Mouse (Mus musculus): ENCODE data around the gene Cox4i1. TPM values are rescaled to one million over a fixed set of nuclear protein-coding genes. Genes with fewer than 3 reads are reported as not detected.

Gene Cox4i1
- polyA plus RNA-seq, 1 experiment: 1,270 TPM

DNA sequence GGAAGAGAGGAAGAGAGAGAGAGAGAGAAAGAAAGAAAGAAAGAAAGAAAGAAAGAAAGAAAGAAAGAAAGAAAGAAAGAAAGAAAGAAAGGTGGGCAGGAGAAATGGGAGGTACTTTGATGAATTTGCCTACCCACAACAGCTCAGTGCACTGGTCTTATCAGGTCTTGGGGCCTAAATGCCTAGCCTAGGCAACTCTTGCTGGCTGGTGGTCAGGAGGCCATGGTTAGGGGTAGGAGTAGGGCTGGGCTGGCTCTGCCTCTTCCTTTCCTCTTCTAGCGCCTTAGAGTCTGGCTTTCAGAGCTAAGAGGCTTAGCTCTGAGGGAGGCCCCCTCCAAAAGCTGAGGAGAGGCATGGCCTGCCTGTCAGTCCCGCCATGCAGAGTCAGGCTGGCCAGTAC is 44.4 kb upstream of the Cox4i1 start:
- Histone ChIP-seq H3K79me3 (ENCODE audit: low read depth) (no peaks in the 10 kb centered on the region), H3K36me3 (ENCODE audit: control insufficient read depth, insufficient read depth) (no peaks in the 10 kb centered on the region), H3K79me2 (ENCODE audit: control insufficient read depth, insufficient read depth) (no peaks in the 10 kb centered on the region), H3K27me3 (ENCODE audit: control insufficient read depth, insufficient read depth, insufficient read length) (no peaks in the 10 kb centered on the region), H3ac (ENCODE audit: control insufficient read depth, insufficient read length, low read depth) (no peak overlapping the region), H3K4me3 (ENCODE audit: insufficient read depth, poor library complexity, severe bottlenecking) (no peak overlapping the region)
- TF ChIP-seq CEBPB (IDR thresholded peaks at IDR 0.05; ENCODE audit: low read depth): no peak

DNA sequence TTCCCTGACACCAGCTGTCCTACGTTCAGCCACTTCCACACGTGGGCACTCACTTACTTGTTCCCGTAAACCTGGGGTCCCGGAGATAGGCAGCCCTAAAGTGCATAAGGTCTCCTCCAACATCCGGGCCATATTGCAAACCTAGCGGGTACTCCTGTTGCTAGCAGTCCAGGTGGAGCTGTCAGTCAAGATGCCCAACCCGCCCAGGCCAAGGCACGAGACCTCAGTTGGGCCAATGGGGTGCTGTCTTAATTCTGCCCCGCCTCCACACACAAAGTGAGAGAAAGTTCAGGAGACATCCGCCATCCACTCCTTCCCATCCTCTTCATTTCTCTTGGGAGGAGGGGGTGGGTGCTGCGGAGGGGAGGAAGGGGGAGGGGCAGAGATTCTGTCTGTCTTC is 41.6 kb upstream of the Cox4i1 start:
- H3K79me3 ChIP-seq (ENCODE audit: low read depth): no peaks in the 10 kb centered on the region
- no peaks in the 10 kb centered on the region for H3K79me2 ChIP-seq (ENCODE audit: control insufficient read depth, insufficient read depth)
- no peak for TF ChIP-seq CTCF (IDR thresholded peaks at IDR 0.05; ENCODE audit: control insufficient read depth, insufficient read depth, insufficient read length)
- TF ChIP-seq CEBPB (IDR thresholded peaks at IDR 0.05; ENCODE audit: low read depth): no peak
- TF ChIP-seq MAX (IDR thresholded peaks at IDR 0.05): no peak
- no peak for TF ChIP-seq MYOD1 (IDR thresholded peaks at IDR 0.05; ENCODE audit: control insufficient read depth, insufficient read length, low read depth)
- no peak for TF ChIP-seq USF1 (IDR thresholded peaks at IDR 0.05; ENCODE audit: low read depth)
- no peak for TF ChIP-seq MYOG (IDR thresholded peaks at IDR 0.05; ENCODE audit: control insufficient read depth, extremely low read depth, insufficient read length)
- no peak for TF ChIP-seq FOSL1 (IDR thresholded peaks at IDR 0.05; ENCODE audit: insufficient read depth, low read length, poor library complexity, severe bottlenecking)
- H3ac ChIP-seq (ENCODE audit: control insufficient read depth, insufficient read length, low read depth): no peak overlapping the region
- no peaks in the 10 kb centered on the region for H3K27me3 ChIP-seq (ENCODE audit: control insufficient read depth, insufficient read depth, insufficient read length)
- no peaks in the 10 kb centered on the region for H3K36me3 ChIP-seq (ENCODE audit: control insufficient read depth, insufficient read depth)
- no peak overlapping the region for H3K4me3 ChIP-seq (ENCODE audit: insufficient read depth, poor library complexity, severe bottlenecking)

GRCm38 (mm10) chr8:120627298-120627697 is 40.7 kb upstream of the Cox4i1 start:
- H3K27me3 ChIP-seq (ENCODE audit: control insufficient read depth, insufficient read depth, insufficient read length): no peaks in the 10 kb centered on the region
- H3K4me3 ChIP-seq (ENCODE audit: insufficient read depth, poor library complexity, severe bottlenecking): no peak overlapping the region
- H3K36me3 ChIP-seq (ENCODE audit: control insufficient read depth, insufficient read depth): no peaks in the 10 kb centered on the region
- no peak for TF ChIP-seq MYOG (IDR thresholded peaks at IDR 0.05; ENCODE audit: control insufficient read depth, extremely low read depth, insufficient read length)
- no peak for TF ChIP-seq FOSL1 (IDR thresholded peaks at IDR 0.05; ENCODE audit: insufficient read depth, low read length, poor library complexity, severe bottlenecking)
- TF ChIP-seq CTCF (IDR thresholded peaks at IDR 0.05; ENCODE audit: control insufficient read depth, insufficient read depth, insufficient read length): no peak
- no peak for TF ChIP-seq USF1 (IDR thresholded peaks at IDR 0.05; ENCODE audit: low read depth)
- no peak for TF ChIP-seq MAX (IDR thresholded peaks at IDR 0.05)
- TF ChIP-seq CEBPB (IDR thresholded peaks at IDR 0.05; ENCODE audit: low read depth): no peak
- TF ChIP-seq MYOD1 (IDR thresholded peaks at IDR 0.05; ENCODE audit: control insufficient read depth, insufficient read length, low read depth): no peak
- H3K79me2 ChIP-seq (ENCODE audit: control insufficient read depth, insufficient read depth): no peaks in the 10 kb centered on the region
- H3K79me3 ChIP-seq (ENCODE audit: low read depth): no peaks in the 10 kb centered on the region
- H3ac ChIP-seq (ENCODE audit: control insufficient read depth, insufficient read length, low read depth): no peak overlapping the region

DNA sequence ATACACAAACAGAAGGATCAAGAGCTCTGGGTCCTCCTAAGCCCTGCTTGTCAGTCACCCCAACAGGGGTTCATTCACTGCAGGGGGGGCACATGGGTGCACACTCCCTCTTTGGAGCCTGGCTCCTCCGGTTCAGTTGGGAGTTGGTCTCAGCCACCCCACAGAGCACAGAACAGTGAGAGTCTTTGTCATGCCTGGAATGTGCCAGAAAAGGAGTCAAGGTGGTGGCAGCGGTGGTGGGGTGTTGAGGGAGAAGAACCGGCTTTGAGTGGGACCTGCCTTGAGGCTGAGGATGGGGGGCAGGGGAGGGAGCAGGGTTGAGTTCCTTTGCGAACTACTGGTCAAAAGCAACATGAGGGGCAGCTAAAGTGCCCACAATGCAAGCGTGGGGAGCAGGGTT is 38.0 kb upstream of the Cox4i1 start:
- H3K79me3 ChIP-seq (ENCODE audit: low read depth): no peaks in the 10 kb centered on the region
- no peak overlapping the region for H3K4me3 ChIP-seq (ENCODE audit: insufficient read depth, poor library complexity, severe bottlenecking)
- H3K36me3 ChIP-seq (ENCODE audit: control insufficient read depth, insufficient read depth): no peaks in the 10 kb centered on the region
- no peaks in the 10 kb centered on the region for H3K79me2 ChIP-seq (ENCODE audit: control insufficient read depth, insufficient read depth)
- H3K27me3 ChIP-seq (ENCODE audit: control insufficient read depth, insufficient read depth, insufficient read length): no peaks in the 10 kb centered on the region
- TF ChIP-seq MAX (IDR thresholded peaks at IDR 0.05) (no peak), FOSL1 (IDR thresholded peaks at IDR 0.05; ENCODE audit: insufficient read depth, low read length, poor library complexity, severe bottlenecking) (no peak), MYOG (IDR thresholded peaks at IDR 0.05; ENCODE audit: control insufficient read depth, extremely low read depth, insufficient read length) (no peak), CTCF (IDR thresholded peaks at IDR 0.05; ENCODE audit: control insufficient read depth, insufficient read depth, insufficient read length) (no peak), USF1 (IDR thresholded peaks at IDR 0.05; ENCODE audit: low read depth) (no peak), MYOD1 (IDR thresholded peaks at IDR 0.05; ENCODE audit: control insufficient read depth, insufficient read length, low read depth) (no peak)
- H3ac ChIP-seq (ENCODE audit: control insufficient read depth, insufficient read length, low read depth): no peak overlapping the region

DNA sequence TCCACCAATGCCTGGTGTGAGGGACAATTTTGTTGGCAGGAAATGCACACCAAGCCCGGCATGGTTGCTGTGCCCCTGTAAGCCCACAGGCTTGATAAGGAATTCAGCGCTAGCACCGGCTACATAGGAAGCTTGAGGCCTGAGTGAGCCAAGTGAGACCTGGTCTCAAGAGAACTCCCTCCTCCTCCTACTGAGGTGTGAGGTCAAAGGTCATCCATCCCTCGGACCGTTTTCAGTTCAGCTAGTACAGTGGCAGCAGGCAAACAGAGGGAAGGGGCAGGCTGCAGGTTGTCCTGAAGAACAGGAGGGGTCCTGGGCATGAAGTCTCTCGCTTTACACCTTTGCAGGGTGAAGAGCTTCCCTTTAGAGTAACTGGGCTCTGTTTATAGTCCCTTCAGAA is 37.2 kb upstream of the Cox4i1 start:
- H3K27me3 ChIP-seq (ENCODE audit: control insufficient read depth, insufficient read depth, insufficient read length): no peaks in the 10 kb centered on the region
- TF ChIP-seq CEBPB (IDR thresholded peaks at IDR 0.05; ENCODE audit: low read depth) (no peak), MAX (IDR thresholded peaks at IDR 0.05) (no peak), CTCF (IDR thresholded peaks at IDR 0.05; ENCODE audit: control insufficient read depth, insufficient read depth, insufficient read length) (no peak), MYOD1 (IDR thresholded peaks at IDR 0.05; ENCODE audit: control insufficient read depth, insufficient read length, low read depth) (no peak), MYOG (IDR thresholded peaks at IDR 0.05; ENCODE audit: control insufficient read depth, extremely low read depth, insufficient read length) (no peak), FOSL1 (IDR thresholded peaks at IDR 0.05; ENCODE audit: insufficient read depth, low read length, poor library complexity, severe bottlenecking) (no peak), USF1 (IDR thresholded peaks at IDR 0.05; ENCODE audit: low read depth) (no peak)
- no peaks in the 10 kb centered on the region for H3K79me3 ChIP-seq (ENCODE audit: low read depth)

DNA sequence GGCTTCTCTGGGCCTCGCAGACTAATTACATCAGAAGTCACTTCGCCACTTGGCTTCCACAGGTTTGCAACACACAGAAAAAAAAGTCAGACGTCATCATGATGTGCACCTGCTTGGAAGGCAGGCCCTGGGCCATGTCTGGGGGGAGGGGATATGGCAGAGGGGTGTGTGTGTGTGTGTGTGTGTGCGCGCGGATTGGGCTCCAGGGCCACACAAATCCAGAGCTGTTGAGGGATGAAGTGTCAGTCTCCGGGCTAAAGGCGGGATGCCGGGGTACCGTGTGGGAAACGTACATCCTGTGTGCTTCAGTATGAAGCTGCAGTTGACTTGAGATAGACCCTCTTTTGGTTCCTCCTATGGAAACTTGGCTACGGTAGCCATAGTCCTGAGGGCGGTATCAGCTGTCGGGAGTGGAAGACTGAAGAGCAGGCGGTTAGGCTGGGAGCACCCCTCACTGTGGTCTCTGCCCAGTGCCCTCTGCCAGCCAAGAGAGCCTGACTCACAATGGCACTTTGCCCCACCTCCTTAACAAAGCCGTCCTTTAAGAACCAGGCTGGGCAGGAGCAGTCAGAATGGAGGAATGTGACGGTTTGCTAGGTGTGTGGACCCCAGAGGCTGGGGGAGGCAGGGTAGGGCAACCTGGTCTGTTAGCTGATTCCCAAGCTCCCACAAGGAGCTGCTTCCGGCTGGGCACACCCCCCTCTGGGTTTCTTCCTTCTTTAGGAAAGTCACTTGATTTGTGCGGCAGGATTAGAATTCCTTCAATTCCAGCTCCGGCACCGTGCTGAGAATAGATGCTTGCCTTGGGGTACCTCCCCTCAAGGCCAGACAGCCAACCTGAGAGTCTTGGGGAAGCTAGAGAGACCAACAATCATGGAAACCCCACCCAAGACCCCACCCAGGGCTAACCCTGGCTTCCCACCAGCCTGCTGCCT is 36.3 kb upstream of the Cox4i1 start:
- Histone ChIP-seq H3K36me3 (ENCODE audit: control insufficient read depth, insufficient read depth) (no peaks in the 10 kb centered on the region), H3K4me3 (ENCODE audit: insufficient read depth, poor library complexity, severe bottlenecking) (no peak overlapping the region), H3ac (ENCODE audit: control insufficient read depth, insufficient read length, low read depth) (no peak overlapping the region), H3K79me3 (ENCODE audit: low read depth) (no peaks in the 10 kb centered on the region), H3K27me3 (ENCODE audit: control insufficient read depth, insufficient read depth, insufficient read length) (no peaks in the 10 kb centered on the region), H3K79me2 (ENCODE audit: control insufficient read depth, insufficient read depth) (no peaks in the 10 kb centered on the region)
- TF ChIP-seq CEBPB (IDR thresholded peaks at IDR 0.05; ENCODE audit: low read depth) (no peak), MYOG (IDR thresholded peaks at IDR 0.05; ENCODE audit: control insufficient read depth, extremely low read depth, insufficient read length) (no peak), CTCF (IDR thresholded peaks at IDR 0.05; ENCODE audit: control insufficient read depth, insufficient read depth, insufficient read length) (no peak), USF1 (IDR thresholded peaks at IDR 0.05; ENCODE audit: low read depth) (no peak), MAX (IDR thresholded peaks at IDR 0.05) (no peak), FOSL1 (IDR thresholded peaks at IDR 0.05; ENCODE audit: insufficient read depth, low read length, poor library complexity, severe bottlenecking) (no peak)

More for the DNA sequence above, 37.2 kb upstream of the Cox4i1 start:
- no peak overlapping the region for H3ac ChIP-seq (ENCODE audit: control insufficient read depth, insufficient read length, low read depth)
- no peaks in the 10 kb centered on the region for H3K36me3 ChIP-seq (ENCODE audit: control insufficient read depth, insufficient read depth)
- no peak overlapping the region for H3K4me3 ChIP-seq (ENCODE audit: insufficient read depth, poor library complexity, severe bottlenecking)
- no peaks in the 10 kb centered on the region for H3K79me2 ChIP-seq (ENCODE audit: control insufficient read depth, insufficient read depth)

All from C2C12 (cell line).